Comparison of ENCODE assay signal across 8 mouse cellular contexts in the genomic region with DNA sequence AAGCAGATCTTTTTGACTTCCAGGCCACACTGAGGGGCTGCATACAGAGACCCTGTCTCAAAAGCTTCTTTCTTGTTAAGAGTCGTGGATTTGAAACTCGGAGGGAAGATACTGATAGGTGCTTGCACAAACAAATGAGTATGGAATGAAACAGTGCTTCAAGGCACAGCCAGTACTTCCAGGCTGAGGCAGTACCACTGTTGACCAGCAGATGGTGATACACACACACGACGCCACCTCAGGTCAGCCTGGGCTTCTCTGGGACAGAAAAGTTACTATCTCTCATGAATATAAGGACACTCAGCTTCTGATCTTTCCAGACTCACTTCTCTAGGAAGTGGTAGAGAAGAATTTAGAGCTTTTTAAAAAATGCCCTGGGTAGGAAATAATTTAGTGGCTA. TPM values are rescaled to one million over a fixed set of nuclear protein-coding genes. Genes with fewer than 3 reads are reported as not detected.
DNase-seq lines count a peak whose midpoint lies in the region; ATAC-seq and TF ChIP-seq lines count a peak whose summit lies in the region.

No protein-coding gene starts in this region.

- 22% methylated on average over 4 of the region's 4 CpGs for WGBS in hindbrain, embryonic 10.5 days
- WGBS in hindbrain, embryonic 12.5 days: 32% methylated on average over 4 of the region's 4 CpGs
- 19% methylated on average over 4 of the region's 4 CpGs for WGBS in midbrain, postnatal 0 days

- no peaks in the 10 kb centered on the region; the same call in 1 of the 2 replicates for H3K4me1 ChIP-seq in hindbrain, embryonic 10.5 days (replicated peaks)
- H3K4me1 ChIP-seq in hindbrain, embryonic 12.5 days: peaks cover 3% of the 10 kb centered on the region
- no peaks in the 10 kb centered on the region for H3K4me1 ChIP-seq in midbrain, postnatal 0 days (ENCODE audit: insufficient read depth, low read length)

- H3K4me3 ChIP-seq in hindbrain, embryonic 10.5 days: no peak overlapping the region
- no peak overlapping the region for H3K4me3 ChIP-seq in hindbrain, embryonic 12.5 days
- no peak overlapping the region for H3K4me3 ChIP-seq in midbrain, postnatal 0 days (ENCODE audit: low read depth, low read length)

- H3K27me3 ChIP-seq in hindbrain, embryonic 10.5 days (ENCODE audit: insufficient read depth, poor library complexity, severe bottlenecking): no peaks in the 10 kb centered on the region
- H3K27me3 ChIP-seq in hindbrain, embryonic 12.5 days: no peaks in the 10 kb centered on the region
- no peaks in the 10 kb centered on the region for H3K27me3 ChIP-seq in midbrain, postnatal 0 days (ENCODE audit: insufficient read depth, low read length)
- no peaks in the 10 kb centered on the region for H3K27me3 ChIP-seq in splenic B cell, adult 2 months (ENCODE audit: control insufficient read depth, insufficient read depth, low read length, poor library complexity, severe bottlenecking)

- H3K4me2 ChIP-seq in hindbrain, embryonic 12.5 days (replicated peaks): no peak overlapping the region
- no peak overlapping the region for H3K4me2 ChIP-seq in midbrain, postnatal 0 days (ENCODE audit: low read depth, low read length, poor library complexity, severe bottlenecking)

- H3K9ac ChIP-seq in hindbrain, embryonic 12.5 days: no peak overlapping the region
- no peak overlapping the region for H3K9ac ChIP-seq in midbrain, postnatal 0 days (replicated peaks; ENCODE audit: low read length, poor library complexity, severe bottlenecking)

- peak; percentile 74 for DNase-seq in hindbrain, embryonic 10.5 days (ENCODE audit: low spot score)
- DNase-seq in brain, embryonic 14.5 days (ENCODE audit: low read depth): peak; percentile 90
- peak; percentile 30 to 64 for DNase-seq in left cerebral cortex, adult 8-10 months (ENCODE audit: low spot score in 2 of 2)
- peak; percentile 73 for DNase-seq in midbrain, postnatal 0 days (ENCODE audit: low spot score)
- DNase-seq in splenic B cell, adult 2 months (ENCODE audit: low read depth, low spot score): peak; percentile 88

- no peak overlapping the region for H3K27ac ChIP-seq in hindbrain, embryonic 10.5 days
- H3K27ac ChIP-seq in hindbrain, embryonic 12.5 days: no peak overlapping the region
- no peak overlapping the region for H3K27ac ChIP-seq in midbrain, postnatal 0 days (ENCODE audit: low read depth, low read length)

- H3K9me3 ChIP-seq in hindbrain, embryonic 10.5 days: no peaks in the 10 kb centered on the region
- no peaks in the 10 kb centered on the region for H3K9me3 ChIP-seq in hindbrain, embryonic 12.5 days (replicated peaks)
- no peaks in the 10 kb centered on the region for H3K9me3 ChIP-seq in midbrain, postnatal 0 days (ENCODE audit: low read length)

- H3K36me3 ChIP-seq in hindbrain, embryonic 10.5 days: peaks cover 91% of the 10 kb centered on the region
- H3K36me3 ChIP-seq in hindbrain, embryonic 12.5 days: peaks cover 66% of the 10 kb centered on the region
- peaks cover 30% of the 10 kb centered on the region for H3K36me3 ChIP-seq in midbrain, postnatal 0 days (ENCODE audit: insufficient read depth, low read length)
- peaks cover 9% of the 10 kb centered on the region for H3K36me3 ChIP-seq in splenic B cell, adult 2 months (ENCODE audit: control insufficient read depth, insufficient read depth, low read length, poor library complexity, severe bottlenecking)

- peak; percentile 96 for TF ChIP-seq CTCF in brain, embryonic 14.5 days (IDR thresholded peaks at IDR 0.05; ENCODE audit: borderline replicate concordance, extremely low read depth, insufficient read depth, insufficient read length)
- TF ChIP-seq CTCF in midbrain, postnatal 0 days (IDR thresholded peaks at IDR 0.05): peak; percentile 97

- no peak for ATAC-seq in hindbrain, embryonic 12.5 days (ENCODE audit: low FRiP score)
- peak; percentile 85 for ATAC-seq in erythroid progenitor cell, adult 5-6 weeks (replicated peaks; ENCODE audit: low FRiP score, poor library complexity, severe bottlenecking)
- peak; percentile 83 to 93 for ATAC-seq in hematopoietic stem cell, adult 5-6 weeks (replicated peaks in 1 of 2; ENCODE audit: insufficient read depth in 1 of 2, low FRiP score in 2 of 2, low TSS enrichment in 1 of 2, low read depth in 1 of 2, poor library complexity in 2 of 2, severe bottlenecking in 2 of 2)
- no peak for ATAC-seq in midbrain, postnatal 0 days (ENCODE audit: low FRiP score)

- TF ChIP-seq POLR2A in brain, embryonic 14.5 days (IDR thresholded peaks at IDR 0.05; ENCODE audit: borderline replicate concordance, extremely low read depth, insufficient read depth, insufficient read length, poor library complexity, severe bottlenecking): no peak

RNA-seq across cellular contexts. Expression of gene Tmem200b, which starts 55.6 kb away (rescaled TPM):
- polyA plus RNA-seq in hindbrain, embryonic 10.5 days (2016; fragmentation: Nextera tagmentation; extraction: Ambion mirVana): 0.73 and 1.1 TPM in 2 replicates
- 0.92 and 1.3 TPM in 2 replicates for polyA plus RNA-seq in hindbrain, embryonic 12.5 days (2016; fragmentation: Nextera tagmentation; extraction: Ambion mirVana)
- 1.0 and 1.1 TPM in 2 replicates for polyA plus RNA-seq in brain, embryonic 14.5 days (2012; rRNA removed)
- not detected in 2 replicates for total RNA-seq in erythroid progenitor cell, adult 5-6 weeks (2015; ENCODE audit: low replicate concordance)
- not detected in 2 replicates for total RNA-seq in erythroid progenitor cell, adult 5-6 weeks (2017; ENCODE audit: low replicate concordance)
- total RNA-seq in hematopoietic stem cell, adult 5-6 weeks (2017): 0.79 TPM in 1 of 2 replicates, not detected in the other
- total RNA-seq in left cerebral cortex, adult 8-10 months (2022): 10 to 100 TPM in 3 of 4 experiments, 1 to 10 TPM in 1; 9.5 to 11.6 (median 10.2) TPM
- 1.0 and 4.3 TPM in 2 replicates for total RNA-seq in midbrain, postnatal 0 days (2014; rRNA removed)
- 0.22 and 0.28 TPM in 2 replicates for polyA plus RNA-seq in midbrain, postnatal 0 days (2015; fragmentation: Nextera tagmentation; extraction: Ambion mirVana)

Comparison
In these comparisons a context has a peak if more than half of its experiments do, and no peak if none do; other contexts are left out.
1. ATAC-seq: peak in erythroid progenitor cell, adult 5-6 weeks (single experiment) and hematopoietic stem cell, adult 5-6 weeks (2 of 2); none in hindbrain, embryonic 12.5 days (single experiment) and midbrain, postnatal 0 days (single experiment).
2. Peak in every context shown above with its lines, with median percentiles within 50 percentile points of each other: DNase-seq.